Mouse (Mus musculus) kidney, embryonic 16.5 days (tissue): Measurements from ENCODE around the gene Zfp119b. TPM values are rescaled to one million over a fixed set of nuclear protein-coding genes. Genes with fewer than 3 reads are reported as not detected.
"Not testable (repeated sequence)": the region's sequence is repeated elsewhere in the genome, so short reads cannot be mapped to it uniquely, and the experiment has no call there.

Experiments used
- ATAC-seq: fragments of 200-750 bp; cut with Nextera tagmentation; 2 replicates; pipeline ENCODE4 v1.8.0; 2017; ENCODE audit warnings: moderate TSS enrichment; ENCODE audit not compliant: low FRiP score, low TSS enrichment
- H3K27ac ChIP-seq: fragments of 300-500 bp; sonication (generic); 2 replicates; pipeline ENCODE4 v1.5.1; 2014; ENCODE audit warnings: low read length
- H3K27me3 ChIP-seq: fragments of 300-500 bp; sonication (generic); 2 replicates; pipeline ENCODE4 v1.6.1; 2014; ENCODE audit warnings: low read length, control low read depth, mixed read lengths; ENCODE audit not compliant: insufficient read depth
- H3K36me3 ChIP-seq: fragments of 300-500 bp; sonication (generic); 2 replicates; pipeline ENCODE4 v1.6.1; 2014; ENCODE audit warnings: low read length, control low read depth, mixed read lengths; ENCODE audit not compliant: insufficient read depth
- H3K4me1 ChIP-seq: fragments of 300-500 bp; sonication (generic); 2 replicates; pipeline ENCODE4 v1.6.1; 2014; ENCODE audit warnings: low read length, control low read depth, mixed read lengths; ENCODE audit not compliant: insufficient read depth
- H3K4me2 ChIP-seq: fragments of 300-500 bp; sonication (generic); replicated peaks from 2 replicates; pipeline ENCODE4 v1.6.1; 2014; ENCODE audit warnings: low read depth, low read length
- H3K4me3 ChIP-seq: fragments of 300-500 bp; sonication (generic); 2 replicates; pipeline ENCODE4 v1.5.1; 2014; ENCODE audit warnings: mild to moderate bottlenecking, low read length
- H3K9ac ChIP-seq: fragments of 300-500 bp; sonication (generic); replicated peaks from 2 replicates; pipeline ENCODE4 v1.6.1; 2014; ENCODE audit warnings: low read length
- H3K9me3 ChIP-seq: fragments of 300-500 bp; sonication (generic); 2 replicates; pipeline ENCODE4 v1.6.1; 2016; ENCODE audit warnings: low read length, control low read depth
- WGBS: fragments of 180-500 bp; shearing (Covaris S2); extraction: QIAGEN DNeasy Blood & Tissue Kit; methylation state at CpG from one replicate; pipeline ENCODE4 v1.1.7; 2014; 5-methylcytosine and 5-hydroxymethylcytosine counted together
- polyA plus RNA-seq: library from polyadenylated mRNA; unstranded; fragments of >200 nt; fragmentation: Nextera tagmentation; extraction: Ambion mirVana; gene quantifications from 2 replicates; pipeline ENCODE4 v1.2.1, GENCODE M21; 2015

The Zfp119b gene
- polyA plus RNA-seq, 1 experiment from 2014 or later = 7.8 TPM

DNA sequence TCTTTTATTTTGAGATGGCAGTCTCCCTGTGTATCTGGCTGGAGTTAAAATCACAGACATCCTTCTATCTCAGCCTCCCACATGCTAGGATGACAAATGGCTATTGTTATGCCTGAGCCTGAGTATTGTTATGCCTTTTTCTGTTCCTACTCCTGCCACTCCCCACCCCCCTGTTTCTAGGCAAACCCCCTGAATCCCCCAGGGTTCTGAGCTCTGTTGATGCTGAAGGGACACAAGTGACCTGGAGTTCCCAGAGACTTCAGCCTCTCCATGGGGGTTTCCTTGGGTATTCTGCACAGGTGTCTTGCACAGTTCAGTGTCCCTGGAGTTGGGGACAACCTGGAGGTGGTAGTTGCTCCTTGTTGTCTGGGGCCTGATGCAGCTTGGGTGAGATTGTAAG lies 2.7 kb upstream of the Zfp119b start:
- no peaks in the 10 kb centered on the region for H3K36me3 ChIP-seq
- H3K9ac ChIP-seq = no peak overlapping the region
- no peak overlapping the region for H3K27ac ChIP-seq
- ATAC-seq = no peak
- no peak overlapping the region for H3K4me3 ChIP-seq
- no peak overlapping the region for H3K4me2 ChIP-seq
- H3K9me3 ChIP-seq = no peaks in the 10 kb centered on the region
- H3K4me1 ChIP-seq = peaks cover 6% of the 10 kb centered on the region; the same call in 1 of the 2 replicates
- peaks cover 4% of the 10 kb centered on the region; the same call in 1 of the 2 replicates for H3K27me3 ChIP-seq

GRCm38 (mm10) chr17:55950601-55951000 lies 1.3 kb upstream of the Zfp119b start:
- Histone ChIP-seq H3K4me3 (no peak overlapping the region), H3K27ac (no peak overlapping the region), H3K36me3 (no peaks in the 10 kb centered on the region), H3K27me3 (peaks cover 4% of the 10 kb centered on the region; the same call in 1 of the 2 replicates), H3K4me2 (no peak overlapping the region), H3K9me3 (no peaks in the 10 kb centered on the region), H3K4me1 (0 out of 2 replicates have a peak, but pooled peaks cover 3% of the 10 kb centered on the region), H3K9ac (no peak overlapping the region)
- WGBS = 76% methylated on average over 9 of the region's 9 CpGs
- no peak for ATAC-seq

GRCm38 (mm10) chr17:55948647-55949046 lies 653 bp downstream of the Zfp119b start:
- ATAC-seq = no peak
- H3K4me2 ChIP-seq = no peak overlapping the region

DNA sequence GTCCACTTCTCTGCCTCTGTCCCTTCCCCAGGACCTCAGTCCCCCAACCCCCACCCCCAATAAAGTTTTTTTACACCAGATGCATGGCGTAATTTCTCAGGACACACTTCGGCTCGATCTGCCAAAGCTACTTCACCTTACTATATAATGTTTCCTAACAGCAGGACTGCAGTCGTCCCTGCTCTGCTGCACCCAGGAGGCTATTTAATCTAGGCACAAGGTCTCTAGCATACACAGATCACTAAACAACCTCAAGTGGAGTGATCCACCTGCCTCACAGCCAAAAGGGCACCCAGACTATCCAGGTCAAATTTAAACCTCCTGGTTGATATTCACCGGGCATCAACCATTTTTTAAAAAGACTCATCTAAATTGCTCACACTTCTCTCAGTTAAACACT lies 3.6 kb downstream of the Zfp119b start:
- no peaks in the 10 kb centered on the region for H3K36me3 ChIP-seq
- 0 out of 2 replicates have a peak, but pooled peaks cover 4% of the 10 kb centered on the region for H3K4me1 ChIP-seq
- H3K4me2 ChIP-seq = peak overlapping the region; percentile 86
- 23% methylated on average over 5 of the region's 5 CpGs for WGBS
- ATAC-seq = peak; percentile 13; the same call in 1 of the 2 replicates
- peak overlapping the region; percentile 67 for H3K9ac ChIP-seq
- H3K27ac ChIP-seq = peak overlapping the region; percentile 90
- H3K27me3 ChIP-seq = no peaks in the 10 kb centered on the region
- H3K9me3 ChIP-seq = no peaks in the 10 kb centered on the region
- peak overlapping the region; percentile 52 for H3K4me3 ChIP-seq

More at GRCm38 (mm10) chr17:55948647-55949046, 653 bp downstream of the Zfp119b start:
- H3K4me1 ChIP-seq = 0 out of 2 replicates have a peak, but pooled peaks cover 4% of the 10 kb centered on the region
- H3K4me3 ChIP-seq = no peak overlapping the region
- no peaks in the 10 kb centered on the region for H3K36me3 ChIP-seq
- H3K27me3 ChIP-seq = no peaks in the 10 kb centered on the region
- H3K27ac ChIP-seq = no peak overlapping the region
- H3K9ac ChIP-seq = no peak overlapping the region
- 85% methylated on average over 4 of the region's 4 CpGs for whole genome bisulfite sequencing
- no peaks in the 10 kb centered on the region for H3K9me3 ChIP-seq

DNA sequence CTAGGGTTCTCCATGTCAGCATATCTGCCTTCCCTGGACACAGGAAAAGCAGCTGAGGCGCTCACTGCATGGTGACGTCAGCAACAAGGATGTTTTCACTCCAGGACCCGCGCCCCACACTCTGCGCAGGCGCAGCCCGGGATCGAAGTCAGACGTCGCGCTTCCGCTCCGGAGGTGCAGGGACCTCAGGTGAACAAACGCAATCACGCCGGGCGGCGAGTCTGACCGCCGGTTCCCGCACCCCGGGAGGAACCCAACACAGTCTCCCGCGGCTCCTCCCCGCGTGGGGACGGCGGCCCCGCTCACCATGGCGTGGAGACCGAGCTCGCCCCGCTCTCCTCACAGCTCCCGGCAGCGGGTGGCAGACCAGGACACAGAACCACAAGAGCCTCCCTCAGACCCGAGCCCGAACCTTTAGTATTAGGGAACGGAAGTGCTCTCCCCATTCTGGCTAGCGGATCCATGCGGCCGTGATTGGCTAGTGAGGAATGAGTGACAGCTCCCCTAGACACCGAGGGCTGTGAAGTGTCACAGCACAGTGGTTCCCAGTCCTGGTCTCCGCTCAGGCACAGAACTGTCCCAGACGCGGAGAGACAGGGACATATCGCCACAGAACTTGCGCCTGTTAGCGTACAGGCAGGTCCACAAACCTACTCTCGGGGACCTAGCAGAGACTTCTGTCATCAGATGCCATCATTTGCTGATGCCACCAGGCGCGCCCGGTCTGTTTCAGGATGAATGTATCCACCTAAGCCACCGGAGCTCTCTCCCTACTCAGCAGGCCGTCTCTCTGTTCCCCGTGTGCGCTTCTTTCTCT lies 4.2 kb downstream of the Zfp119b start:
- under 1% methylated on average over 52 of the region's 56 CpGs for WGBS
- H3K27ac ChIP-seq = peak overlapping the region; percentile 90
- H3K4me3 ChIP-seq = peak overlapping the region; percentile 52

GRCm38 (mm10) chr17:55944387-55944865 lies 4.9 kb downstream of the Zfp119b start:
- peak overlapping the region; percentile 62 for H3K9ac ChIP-seq

More for the DNA sequence above, 4.2 kb downstream of the Zfp119b start:
- peak overlapping the region; percentile 67 for H3K9ac ChIP-seq
- not testable (repeated sequence) for H3K27me3 ChIP-seq, H3K9me3 ChIP-seq, H3K36me3 ChIP-seq, H3K4me1 ChIP-seq
- peak; percentile 99 for ATAC-seq
- peak overlapping the region; percentile 86 for H3K4me2 ChIP-seq

GRCm38 (mm10) chr17:55933191-55933590 lies 16.1 kb downstream of the Zfp119b start:
- Histone ChIP-seq H3K36me3 (peaks cover 9% of the 10 kb centered on the region; the same call in 1 of the 2 replicates), H3K4me2 (peak overlapping the region; percentile 75), H3K9me3 (peaks cover 25% of the 10 kb centered on the region), H3K4me1 (peaks cover 6% of the 10 kb centered on the region), H3K27me3 (no peaks in the 10 kb centered on the region), H3K27ac (no peak overlapping the region), H3K4me3 (no peak overlapping the region), H3K9ac (no peak overlapping the region)
- 98% methylated on average over 15 of the region's 15 CpGs for WGBS
- no peak for ATAC-seq

More at GRCm38 (mm10) chr17:55944387-55944865, 4.9 kb downstream of the Zfp119b start:
- H3K9me3 ChIP-seq, H3K4me1 ChIP-seq, H3K36me3 ChIP-seq, ATAC-seq, H3K27me3 ChIP-seq: not testable (repeated sequence)
- peak overlapping the region; percentile 52 for H3K4me3 ChIP-seq
- peak overlapping the region; percentile 86 for H3K4me2 ChIP-seq
- 21% methylated on average over 10 of the region's 10 CpGs for WGBS
- peak overlapping the region; percentile 90 for H3K27ac ChIP-seq

GRCm38 (mm10) chr17:55932635-55933034 lies 16.7 kb downstream of the Zfp119b start:
- peaks cover 7% of the 10 kb centered on the region; the same call in 1 of the 2 replicates for H3K36me3 ChIP-seq
- peak overlapping the region; percentile 80; the same call in 1 of the 2 replicates for H3K27ac ChIP-seq
- H3K4me1 ChIP-seq = peaks cover 6% of the 10 kb centered on the region
- H3K4me2 ChIP-seq = peak overlapping the region; percentile 75
- 73% methylated on average over 2 of the region's 2 CpGs for WGBS
- peak overlapping the region; percentile 83 for H3K9ac ChIP-seq
- peak overlapping the region; percentile 65 for H3K4me3 ChIP-seq
- no peak for ATAC-seq
- peaks cover 22% of the 10 kb centered on the region for H3K9me3 ChIP-seq
- H3K27me3 ChIP-seq = no peaks in the 10 kb centered on the region

DNA sequence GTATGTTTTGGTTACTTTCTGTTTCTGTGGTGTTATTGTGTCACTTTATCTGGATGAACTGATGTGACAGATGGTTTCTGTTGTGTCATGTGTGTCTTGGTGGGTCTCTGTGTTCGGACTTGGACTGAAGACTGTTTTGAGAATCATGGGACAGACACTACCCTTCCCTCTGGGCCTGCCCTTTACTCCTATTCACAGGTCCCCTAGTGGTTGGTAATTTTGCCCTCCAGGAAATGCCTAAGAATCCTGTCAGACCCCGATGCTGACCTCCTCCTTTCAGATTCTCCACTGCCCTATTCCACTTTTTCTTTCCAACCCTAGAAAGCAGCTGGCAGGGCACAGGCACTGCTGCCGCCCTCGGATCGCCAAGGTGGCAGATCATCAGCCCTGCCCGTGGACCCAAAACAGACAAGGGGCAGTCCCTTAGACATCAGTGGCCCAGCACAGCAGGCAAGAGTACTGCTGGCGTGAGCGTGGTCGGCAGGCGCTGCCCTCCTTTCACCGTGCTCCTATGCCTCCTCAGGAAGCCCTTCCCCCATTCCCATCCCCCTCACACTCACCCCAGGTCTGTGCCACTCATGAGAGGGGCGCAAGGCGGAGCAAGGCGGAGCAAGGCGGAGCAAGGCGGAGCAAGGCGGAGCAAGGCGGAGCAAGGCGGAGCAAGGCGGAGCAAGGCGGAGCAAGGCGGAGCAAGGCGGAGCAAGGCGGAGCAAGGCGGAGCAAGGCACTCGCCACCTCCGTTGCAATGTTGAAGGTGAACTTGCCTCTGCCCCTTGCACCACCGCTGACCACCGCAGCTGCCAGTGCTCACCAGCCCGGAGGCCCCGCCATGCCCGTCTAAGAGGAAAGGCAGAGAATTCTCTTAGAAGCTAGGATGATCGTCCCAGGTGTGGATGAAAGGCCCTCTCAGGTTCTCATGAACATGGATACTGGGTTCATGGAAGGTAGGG lies 17.5 kb downstream of the Zfp119b start:
- no peaks in the 10 kb centered on the region for H3K27me3 ChIP-seq
- H3K4me2 ChIP-seq = peak overlapping the region; percentile 75
- peak; percentile 97 for ATAC-seq
- H3K4me3 ChIP-seq = peak overlapping the region; percentile 65
- WGBS = under 1% methylated on average over 33 of the region's 33 CpGs
- peak overlapping the region; percentile 85 for H3K9ac ChIP-seq
- H3K36me3 ChIP-seq = peaks cover 7% of the 10 kb centered on the region; the same call in 1 of the 2 replicates
- peaks cover 18% of the 10 kb centered on the region for H3K9me3 ChIP-seq
- H3K4me1 ChIP-seq = peaks cover 6% of the 10 kb centered on the region
- peak overlapping the region; percentile 92 for H3K27ac ChIP-seq
